Mouse (Mus musculus) frontal cortex, adult 2 months (tissue): ENCODE data around the gene Rpl12. TPM values are rescaled to one million over a fixed set of nuclear protein-coding genes. Genes with fewer than 3 reads are reported as not detected.
A peak's percentile ranks its signal among the peaks of the same experiment; 100 is the strongest.
"Not testable (repeated sequence)": the region's sequence is repeated elsewhere in the genome, so short reads cannot be mapped to it uniquely, and the experiment has no call there.

Source experiments
- DNase-seq, 2 experiments: peaks; one replicate each; pipeline ENCODE4 v3.0.0; 2022; ENCODE audit warnings: low spot score in 1 of 2; ENCODE audit errors: extremely low spot score in 1 of 2
- polyA plus RNA-seq: library from polyadenylated mRNA; depleted of rRNA; stranded (reverse); fragments of >200 nt; gene quantifications from 2 replicates; pipeline ENCODE4 v1.2.3, GENCODE M21; 2012; rRNA removed

The Rpl12 gene
- polyA plus RNA-seq, 1 experiment, result 374 TPM

- no peak for DNase-seq
Observed at GRCm38 (mm10) chr2:32979675-32980074, 18.3 kb downstream of the Rpl12 start.

GRCm38 (mm10) chr2:32981281-32981680 is 19.9 kb downstream of the Rpl12 start:
- DNase-seq, result no peak

GRCm38 (mm10) chr2:32981725-32982271 is 20.4 kb downstream of the Rpl12 start, which contains the start of gene Slc2a8:
Slc2a8 (minus strand) TSS chr2:32982083.
- peak; percentile 92 to 95 for DNase-seq

GRCm38 (mm10) chr2:32982700-32983099 is 21.3 kb downstream of the Rpl12 start:
- no peak for DNase-seq

GRCm38 (mm10) chr2:32983617-32984016 is 22.3 kb downstream of the Rpl12 start:
- no peak for DNase-seq

GRCm38 (mm10) chr2:32985844-32986243 is 24.5 kb downstream of the Rpl12 start:
- DNase-seq, result no peak

GRCm38 (mm10) chr2:32989376-32989775 is 28.0 kb downstream of the Rpl12 start:
- DNase-seq, result no peak

GRCm38 (mm10) chr2:32990167-32990832 is 28.9 kb downstream of the Rpl12 start:
- DNase-seq, result no peak

- no peak for DNase-seq
Observed at GRCm38 (mm10) chr2:32992130-32992529, 30.8 kb downstream of the Rpl12 start.

GRCm38 (mm10) chr2:32997081-32997480 is 35.7 kb downstream of the Rpl12 start:
- DNase-seq, result no peak

- DNase-seq, result no peak
Observed at GRCm38 (mm10) chr2:32997792-32998191, 36.4 kb downstream of the Rpl12 start.

- no peak for DNase-seq
Observed at GRCm38 (mm10) chr2:32999752-33000151, 38.4 kb downstream of the Rpl12 start.

- no peak for DNase-seq
Observed at GRCm38 (mm10) chr2:33002144-33002543, 40.8 kb downstream of the Rpl12 start.

GRCm38 (mm10) chr2:33005041-33005440 is 43.7 kb downstream of the Rpl12 start:
- no peak for DNase-seq

GRCm38 (mm10) chr2:33009055-33009454 is 47.7 kb downstream of the Rpl12 start:
- not testable (repeated sequence) for DNase-seq

- peak in 1 of 2 experiments; percentile 53 for DNase-seq
Observed at GRCm38 (mm10) chr2:33014877-33015276, 53.5 kb downstream of the Rpl12 start.

Other genes starting within 250 kb of the Rpl12 start
- gene Cdk9, start 248.5 kb upstream of the Rpl12 start, polyA plus RNA-seq, result 250 and 268 TPM in 2 replicates
- gene Sh2d3c, start 240.5 kb upstream of the Rpl12 start, polyA plus RNA-seq, result 28.1 and 28.6 TPM in 2 replicates
- 3.2 and 3.5 TPM in 2 replicates for gene 6330409D20Rik, start 220.5 kb upstream of the Rpl12 start, polyA plus RNA-seq
- 60.0 and 69.0 TPM in 2 replicates for gene Tor2a, start 204.3 kb upstream of the Rpl12 start, polyA plus RNA-seq
- 1.7 and 1.9 TPM in 2 replicates for gene Ttc16, start 185.9 kb upstream of the Rpl12 start, polyA plus RNA-seq
- 7.9 and 8.9 TPM in 2 replicates for gene Ptrh1, start 185.8 kb upstream of the Rpl12 start, polyA plus RNA-seq
- gene Cfap157, start 177.1 kb upstream of the Rpl12 start, polyA plus RNA-seq, result 1.8 and 4.8 TPM in 2 replicates
- 666 and 673 TPM in 2 replicates for gene Stxbp1, start 114.3 kb upstream of the Rpl12 start, polyA plus RNA-seq
- 28.3 and 30.0 TPM in 2 replicates for gene Fam129b, start 85.4 kb upstream of the Rpl12 start, polyA plus RNA-seq
- gene Lrsam1, start 55 bp downstream of the Rpl12 start, polyA plus RNA-seq, result 21.5 and 26.0 TPM in 2 replicates
- gene Slc2a8, start 20.5 kb downstream of the Rpl12 start, polyA plus RNA-seq, result 37.7 and 40.8 TPM in 2 replicates
- gene Garnl3, start 170.1 kb downstream of the Rpl12 start, polyA plus RNA-seq, result 66.9 and 76.2 TPM in 2 replicates